In genomic region chr3:78575667-78576464, GRCm38 (mm10) we compare ENCODE assay signal across 20 mouse cellular contexts.
A peak's percentile ranks its signal among the peaks of the same experiment; 100 is the strongest.
DNase-seq lines count a peak whose midpoint lies in the region; ATAC-seq and TF ChIP-seq lines count a peak whose summit lies in the region.
"Had no signal": no experiment of that assay in that cellular context is flagged by ENCODE, and none has a peak within 500 bp of the region (broad histone marks: within the 10 kb centered on the region; RNA-seq: fewer than 3 reads in every experiment).

No protein-coding gene starts in this region.

- no peak for TF ChIP-seq CTCF in cerebellum, adult 2 months (IDR thresholded peaks at IDR 0.05; ENCODE audit: borderline replicate concordance, insufficient read depth, low read depth, low read length)

- H3K36me3 ChIP-seq in midbrain, embryonic 11.5 days (ENCODE audit: control insufficient read depth, insufficient read depth, low read length): no peaks in the 10 kb centered on the region
- no peaks in the 10 kb centered on the region for H3K36me3 ChIP-seq in midbrain, embryonic 15.5 days (replicated peaks)
- no peaks in the 10 kb centered on the region for H3K36me3 ChIP-seq in hindbrain, embryonic 14.5 days (replicated peaks; ENCODE audit: control insufficient read depth, insufficient read depth)
- H3K36me3 ChIP-seq: embryonic facial prominence, embryonic 13.5 days; intestine, embryonic 15.5 days; limb, embryonic 12.5 days had no signal

- 21% methylated on average over 2 of the region's 2 CpGs for WGBS in cerebellum, adult 2 months
- whole genome bisulfite sequencing in midbrain, embryonic 11.5 days: 49% methylated on average over 2 of the region's 2 CpGs
- WGBS in midbrain, embryonic 15.5 days: 33% methylated on average over 2 of the region's 2 CpGs
- WGBS in hindbrain, embryonic 14.5 days: 32% methylated on average over 2 of the region's 2 CpGs

- ATAC-seq in cerebellum, adult (ENCODE audit: insufficient number of reproducible peaks, low FRiP score, low TSS enrichment): 0 out of 2 replicates have a peak, but pooled peaks have one; percentile 58
- peak; percentile 65; the same call in 1 of the 2 replicates for ATAC-seq in midbrain, embryonic 11.5 days (ENCODE audit: low FRiP score)
- ATAC-seq in midbrain, embryonic 15.5 days (replicated peaks): no peak
- peak; percentile 18; the same call in 1 of the 2 replicates for ATAC-seq in common myeloid progenitor, adult 5-6 weeks (replicated peaks; ENCODE audit: low read depth, poor library complexity, severe bottlenecking)
- ATAC-seq in hindbrain, embryonic 14.5 days (ENCODE audit: low FRiP score): no peak
- ATAC-seq: intestine, embryonic 15.5 days had no signal

- no peak overlapping the region for H3K4me2 ChIP-seq in midbrain, embryonic 11.5 days
- no peak overlapping the region for H3K4me2 ChIP-seq in midbrain, embryonic 15.5 days
- H3K4me2 ChIP-seq in hindbrain, embryonic 14.5 days (replicated peaks): no peak overlapping the region
- H3K4me2 ChIP-seq: embryonic facial prominence, embryonic 13.5 days; intestine, embryonic 15.5 days; limb, embryonic 12.5 days; liver, embryonic 11.5 days had no signal

- H3K9ac ChIP-seq in midbrain, embryonic 11.5 days (ENCODE audit: low read length): no peak overlapping the region
- no peak overlapping the region for H3K9ac ChIP-seq in midbrain, embryonic 15.5 days
- H3K9ac ChIP-seq in hindbrain, embryonic 14.5 days: no peak overlapping the region
- H3K9ac ChIP-seq: embryonic facial prominence, embryonic 13.5 days; intestine, embryonic 15.5 days; limb, embryonic 12.5 days had no signal

- H3K27ac ChIP-seq in cerebellum, adult 2 months (ENCODE audit: insufficient read depth, low read length): no peak overlapping the region
- no peak overlapping the region for H3K27ac ChIP-seq in midbrain, embryonic 11.5 days (ENCODE audit: low read depth, low read length)
- no peak overlapping the region for H3K27ac ChIP-seq in midbrain, embryonic 15.5 days
- no peak overlapping the region for H3K27ac ChIP-seq in hindbrain, embryonic 14.5 days
- H3K27ac ChIP-seq: embryonic facial prominence, embryonic 13.5 days; intestine, embryonic 15.5 days; limb, embryonic 12.5 days had no signal

- DNase-seq in cerebellum, adult 2 months: no peak
- no peak for DNase-seq in midbrain, embryonic 11.5 days (ENCODE audit: low spot score, missing footprints)
- DNase-seq in hindbrain, embryonic 14.5 days (ENCODE audit: low spot score): peak; percentile 23
- DNase-seq in kidney, postnatal 14 days: no peak
- DNase-seq in MN1 (ENCODE audit: low spot score): no peak
- DNase-seq: adrenal gland, postnatal 25 days; cerebellum, adult 11-12 months; kidney, adult 8-10 months; kidney, postnatal 36 days; lung, adult 18-20 months; lung, postnatal 14 days; thymus, adult 18-20 months; thymus, postnatal 36 days had no signal

- H3K27me3 ChIP-seq in cerebellum, adult 2 months (ENCODE audit: control insufficient read depth, insufficient read depth, low read length): no peaks in the 10 kb centered on the region
- no peaks in the 10 kb centered on the region for H3K27me3 ChIP-seq in midbrain, embryonic 11.5 days (ENCODE audit: control insufficient read depth, insufficient read depth, low read length)
- H3K27me3 ChIP-seq in midbrain, embryonic 15.5 days (replicated peaks): no peaks in the 10 kb centered on the region
- no peaks in the 10 kb centered on the region for H3K27me3 ChIP-seq in hindbrain, embryonic 14.5 days (ENCODE audit: control insufficient read depth, insufficient read depth, low read length)
- H3K27me3 ChIP-seq: embryonic facial prominence, embryonic 13.5 days; intestine, embryonic 15.5 days; limb, embryonic 12.5 days had no signal

- no peaks in the 10 kb centered on the region for H3K9me3 ChIP-seq in midbrain, embryonic 11.5 days (ENCODE audit: control insufficient read depth, low read length)
- H3K9me3 ChIP-seq in midbrain, embryonic 15.5 days: no peaks in the 10 kb centered on the region
- H3K9me3 ChIP-seq in hindbrain, embryonic 14.5 days (ENCODE audit: control insufficient read depth, low read length): peaks cover 6% of the 10 kb centered on the region; the same call in 1 of the 2 replicates
- H3K9me3 ChIP-seq: embryonic facial prominence, embryonic 13.5 days; intestine, embryonic 15.5 days; limb, embryonic 12.5 days had no signal

- no peak for TF ChIP-seq POLR2A in cerebellum, adult 2 months (IDR thresholded peaks at IDR 0.05; ENCODE audit: borderline replicate concordance, insufficient read depth, low read length)

- H3K4me3 ChIP-seq in cerebellum, adult 2 months (replicated peaks; ENCODE audit: insufficient read depth, low read depth, low read length): no peak overlapping the region
- no peak overlapping the region for H3K4me3 ChIP-seq in midbrain, embryonic 11.5 days (ENCODE audit: low read depth, low read length)
- H3K4me3 ChIP-seq in midbrain, embryonic 15.5 days: no peak overlapping the region
- no peak overlapping the region for H3K4me3 ChIP-seq in hindbrain, embryonic 14.5 days (replicated peaks; ENCODE audit: low read length)
- H3K4me3 ChIP-seq: embryonic facial prominence, embryonic 13.5 days; intestine, embryonic 15.5 days; limb, embryonic 12.5 days had no signal

- no peaks in the 10 kb centered on the region for H3K4me1 ChIP-seq in cerebellum, adult 2 months (ENCODE audit: control insufficient read depth, insufficient read depth, low read length)
- no peaks in the 10 kb centered on the region for H3K4me1 ChIP-seq in midbrain, embryonic 11.5 days (ENCODE audit: control insufficient read depth, insufficient read depth, low read length)
- no peaks in the 10 kb centered on the region for H3K4me1 ChIP-seq in midbrain, embryonic 15.5 days
- H3K4me1 ChIP-seq in hindbrain, embryonic 14.5 days (replicated peaks; ENCODE audit: control insufficient read depth, insufficient read depth, low read length): no peaks in the 10 kb centered on the region
- H3K4me1 ChIP-seq: embryonic facial prominence, embryonic 13.5 days; intestine, embryonic 15.5 days; limb, embryonic 12.5 days had no signal

Comparison
In these comparisons a context has a peak if more than half of its experiments do, and no peak if none do; other contexts are left out.
1. ATAC-seq: peak in cerebellum, adult (single experiment), midbrain, embryonic 11.5 days (single experiment) and common myeloid progenitor, adult 5-6 weeks (single experiment); none in midbrain, embryonic 15.5 days (single experiment) and hindbrain, embryonic 14.5 days (single experiment).